Mouse (Mus musculus) midbrain, postnatal 0 days (tissue): Measurements from ENCODE around the gene Nr6a1. TPM values are rescaled to one million over a fixed set of nuclear protein-coding genes. Genes with fewer than 3 reads are reported as not detected.

Experiments
- ATAC-seq: fragments of 200-750 bp; cut with Nextera tagmentation; 2 replicates; pipeline ENCODE4 v1.8.0; 2017; ENCODE audit warnings: moderate number of reproducible peaks, mild to moderate bottlenecking, moderate TSS enrichment, moderate library complexity; ENCODE audit not compliant: low FRiP score
- DNase-seq: peaks from one replicate; pipeline ENCODE4 v3.0.0-alpha.2; 2015; ENCODE audit warnings: low spot score
- H3K27ac ChIP-seq: fragments of 300-500 bp; sonication (generic); 2 replicates; pipeline ENCODE4 v1.5.1; 2014; ENCODE audit warnings: low read depth, mild to moderate bottlenecking, low read length, mixed read lengths
- H3K27me3 ChIP-seq: fragments of 300-500 bp; sonication (generic); 2 replicates; pipeline ENCODE4 v1.6.1; 2014; ENCODE audit warnings: low read length, control low read depth, mixed read lengths; ENCODE audit not compliant: insufficient read depth
- H3K36me3 ChIP-seq: fragments of 300-500 bp; sonication (generic); 2 replicates; pipeline ENCODE4 v1.6.1; 2014; ENCODE audit warnings: low read length, control low read depth, mixed read lengths; ENCODE audit not compliant: insufficient read depth
- H3K4me1 ChIP-seq: fragments of 300-500 bp; sonication (generic); 2 replicates; pipeline ENCODE4 v1.6.1; 2014; ENCODE audit warnings: mild to moderate bottlenecking, control low read depth, antibody characterized with exemption, low read length, mixed read lengths; ENCODE audit not compliant: insufficient read depth
- H3K4me2 ChIP-seq: fragments of 300-500 bp; sonication (generic); 2 replicates; pipeline ENCODE4 v1.6.1; 2014; ENCODE audit warnings: low read depth, mild to moderate bottlenecking, low read length, mixed read lengths; ENCODE audit not compliant: poor library complexity, severe bottlenecking
- H3K4me3 ChIP-seq: fragments of 300-500 bp; sonication (generic); 2 replicates; pipeline ENCODE4 v1.5.1; 2014; ENCODE audit warnings: low read depth, mild to moderate bottlenecking, low read length, moderate library complexity
- H3K9ac ChIP-seq: fragments of 300-500 bp; sonication (generic); replicated peaks from 2 replicates; pipeline ENCODE4 v1.6.1; 2014; ENCODE audit warnings: mild to moderate bottlenecking, low read length, moderate library complexity, mixed read lengths; ENCODE audit not compliant: poor library complexity, severe bottlenecking
- H3K9me3 ChIP-seq: fragments of 300-500 bp; sonication (generic); 2 replicates; pipeline ENCODE4 v1.6.1; 2016; ENCODE audit warnings: low read length, control low read depth
- CTCF ChIP-seq: IDR thresholded peaks from 2 replicates; pipeline ENCODE4 v1.5.1; 2016; ENCODE audit warnings: antibody characterized with exemption, mild to moderate bottlenecking
- WGBS: fragments of 180-500 bp; shearing (Covaris S2); extraction: QIAGEN DNeasy Blood & Tissue Kit; methylation state at CpG from one replicate; pipeline ENCODE4 v1.1.7; 2014; 5-methylcytosine and 5-hydroxymethylcytosine counted together
- polyA plus RNA-seq: library from polyadenylated mRNA; unstranded; fragments of >200 nt; fragmentation: Nextera tagmentation; extraction: Ambion mirVana; gene quantifications from 2 replicates; pipeline ENCODE4 v1.2.1, GENCODE M21; 2015
- total RNA-seq: library from RNA; depleted of rRNA; stranded (reverse); fragments of >200 nt; gene quantifications from 2 replicates; pipeline ENCODE4 v1.2.3, GENCODE M21; 2014

Gene Nr6a1
- total and polyA plus RNA-seq, 2 experiments from 2014 or later, result 0.93 to 4.9 TPM

GRCm38 (mm10) chr2:38797087-38797624, 130.3 kb downstream of the Nr6a1 start:
- H3K9me3 ChIP-seq, result no peaks in the 10 kb centered on the region
- TF ChIP-seq CTCF, result peak; percentile 93
- no peak overlapping the region for H3K27ac ChIP-seq
- H3K4me2 ChIP-seq, result no peak overlapping the region
- no peaks in the 10 kb centered on the region for H3K27me3 ChIP-seq
- DNase-seq (peak; percentile 83), ATAC-seq (no peak)
- WGBS, result 4% methylated on average over 3 of the region's 3 CpGs
- no peak overlapping the region for H3K9ac ChIP-seq
- no peaks in the 10 kb centered on the region for H3K4me1 ChIP-seq
- H3K4me3 ChIP-seq, result no peak overlapping the region
- H3K36me3 ChIP-seq, result no peaks in the 10 kb centered on the region

GRCm38 (mm10) chr2:38787338-38787737, 140.2 kb downstream of the Nr6a1 start:
- no peak for TF ChIP-seq CTCF
- 61% methylated on average over 4 of the region's 4 CpGs for WGBS
- Histone ChIP-seq H3K4me2 (no peak overlapping the region), H3K36me3 (no peaks in the 10 kb centered on the region), H3K9me3 (no peaks in the 10 kb centered on the region), H3K27ac (no peak overlapping the region), H3K27me3 (no peaks in the 10 kb centered on the region), H3K4me3 (no peak overlapping the region), H3K4me1 (no peaks in the 10 kb centered on the region), H3K9ac (no peak overlapping the region)
- no peak for ATAC-seq
- DNase-seq, result no peak

- WGBS, result 31% methylated on average over 5 of the region's 5 CpGs
- Histone ChIP-seq H3K4me3 (no peak overlapping the region), H3K9ac (no peak overlapping the region), H3K9me3 (no peaks in the 10 kb centered on the region), H3K4me1 (no peaks in the 10 kb centered on the region), H3K27me3 (no peaks in the 10 kb centered on the region), H3K4me2 (no peak overlapping the region), H3K27ac (no peak overlapping the region), H3K36me3 (no peaks in the 10 kb centered on the region)
- TF ChIP-seq CTCF, result no peak
- ATAC-seq, result no peak
- DNase-seq, result no peak
Observed at GRCm38 (mm10) chr2:38786216-38786960, 141.1 kb downstream of the Nr6a1 start.

GRCm38 (mm10) chr2:38785113-38785512, 142.4 kb downstream of the Nr6a1 start:
- 42% methylated on average over 3 of the region's 3 CpGs for WGBS
- no peaks in the 10 kb centered on the region for H3K27me3 ChIP-seq
- H3K4me2 ChIP-seq, result no peak overlapping the region
- H3K4me1 ChIP-seq, result no peaks in the 10 kb centered on the region
- no peaks in the 10 kb centered on the region for H3K9me3 ChIP-seq
- no peak for ATAC-seq
- DNase-seq, result no peak
- no peak overlapping the region for H3K4me3 ChIP-seq
- no peaks in the 10 kb centered on the region for H3K36me3 ChIP-seq
- H3K27ac ChIP-seq, result no peak overlapping the region
- H3K9ac ChIP-seq, result no peak overlapping the region
- TF ChIP-seq CTCF, result no peak

GRCm38 (mm10) chr2:38784396-38784795, 143.1 kb downstream of the Nr6a1 start:
- 31% methylated on average over 11 of the region's 11 CpGs for WGBS

GRCm38 (mm10) chr2:38783364-38783763, 144.1 kb downstream of the Nr6a1 start:
- DNase-seq (no peak), ATAC-seq (no peak)
- Histone ChIP-seq H3K9me3 (no peaks in the 10 kb centered on the region), H3K4me2 (no peak overlapping the region), H3K4me1 (no peaks in the 10 kb centered on the region), H3K27ac (no peak overlapping the region), H3K36me3 (no peaks in the 10 kb centered on the region), H3K9ac (no peak overlapping the region), H3K4me3 (no peak overlapping the region), H3K27me3 (no peaks in the 10 kb centered on the region)
- TF ChIP-seq CTCF, result no peak
- WGBS, result 48% methylated on average over 5 of the region's 5 CpGs

More at GRCm38 (mm10) chr2:38784396-38784795, 143.1 kb downstream of the Nr6a1 start:
- H3K4me2 ChIP-seq, result no peak overlapping the region
- TF ChIP-seq CTCF, result no peak
- H3K9me3 ChIP-seq, result no peaks in the 10 kb centered on the region
- H3K27me3 ChIP-seq, result no peaks in the 10 kb centered on the region
- H3K4me3 ChIP-seq, result no peak overlapping the region
- no peaks in the 10 kb centered on the region for H3K36me3 ChIP-seq
- no peak overlapping the region for H3K27ac ChIP-seq
- no peak overlapping the region for H3K9ac ChIP-seq
- ATAC-seq (no peak), DNase-seq (no peak)
- H3K4me1 ChIP-seq, result no peaks in the 10 kb centered on the region
